Mouse (Mus musculus): ENCODE measurements at regions not wholly inside any gene's neighbourhood (a gene's known extent, or its start where the extent isn't known, plus 50 kb on each side); places are given as distances from the start of the nearest gene placed in this dataset.

- no peaks in the 10 kb centered on the region for H3K4me1 ChIP-seq (replicated peaks)
- DNase-seq (ENCODE audit: low spot score), result no peak
- 0 out of 2 replicates have a peak, but pooled peaks cover 8% of the 10 kb centered on the region for H3K9me3 ChIP-seq
- no peaks in the 10 kb centered on the region for H3K36me3 ChIP-seq
- no peak overlapping the region for H3K4me3 ChIP-seq
- 65% methylated on average over 6 of the region's 6 CpGs for WGBS
- H3K27ac ChIP-seq, result no peak overlapping the region
- no peaks in the 10 kb centered on the region for H3K27me3 ChIP-seq (ENCODE audit: insufficient read depth, poor library complexity, severe bottlenecking)
Observed at GRCm38 (mm10) chr2:94590494-94590893, 152.6 kb upstream of the Api5 start.

GRCm38 (mm10) chr2:94587255-94587654 lies 149.3 kb upstream of the Api5 start:
- no peak overlapping the region for H3K27ac ChIP-seq
- H3K4me3 ChIP-seq, result no peak overlapping the region
- 0 out of 2 replicates have a peak, but pooled peaks cover 8% of the 10 kb centered on the region for H3K9me3 ChIP-seq
- no peaks in the 10 kb centered on the region for H3K36me3 ChIP-seq
- H3K4me1 ChIP-seq (replicated peaks), result no peaks in the 10 kb centered on the region
- H3K27me3 ChIP-seq (ENCODE audit: insufficient read depth, poor library complexity, severe bottlenecking), result no peaks in the 10 kb centered on the region
- 74% methylated on average over 1 of the region's 1 CpGs for WGBS
- no peak for DNase-seq (ENCODE audit: low spot score)

GRCm38 (mm10) chr2:94571646-94572045 lies 133.7 kb upstream of the Api5 start:
- 0 out of 2 replicates have a peak, but pooled peaks cover 3% of the 10 kb centered on the region for H3K4me1 ChIP-seq (replicated peaks)
- H3K27me3 ChIP-seq (ENCODE audit: insufficient read depth, poor library complexity, severe bottlenecking), result no peaks in the 10 kb centered on the region
- no peaks in the 10 kb centered on the region for H3K36me3 ChIP-seq
- no peak overlapping the region for H3K27ac ChIP-seq
- H3K9me3 ChIP-seq, result no peaks in the 10 kb centered on the region
- no peak overlapping the region for H3K4me3 ChIP-seq
- DNase-seq (ENCODE audit: low spot score), result no peak
- WGBS, result 58% methylated on average over 3 of the region's 3 CpGs

GRCm38 (mm10) chr2:94541230-94541905 lies 103.4 kb upstream of the Api5 start:
- 85% methylated on average over 3 of the region's 3 CpGs for WGBS
- Histone ChIP-seq H3K4me3 (no peak overlapping the region), H3K36me3 (no peaks in the 10 kb centered on the region), H3K4me1 (replicated peaks) (no peaks in the 10 kb centered on the region), H3K27ac (no peak overlapping the region), H3K27me3 (ENCODE audit: insufficient read depth, poor library complexity, severe bottlenecking) (no peaks in the 10 kb centered on the region), H3K9me3 (no peaks in the 10 kb centered on the region)
- DNase-seq (ENCODE audit: low spot score), result no peak

- H3K9me3 ChIP-seq, result no peaks in the 10 kb centered on the region
- WGBS, result 73% methylated on average over 4 of the region's 4 CpGs
- no peaks in the 10 kb centered on the region for H3K4me1 ChIP-seq (replicated peaks)
- DNase-seq (ENCODE audit: low spot score), result no peak
- H3K4me3 ChIP-seq, result no peak overlapping the region
- H3K36me3 ChIP-seq, result no peaks in the 10 kb centered on the region
- H3K27ac ChIP-seq, result no peak overlapping the region
- H3K27me3 ChIP-seq (ENCODE audit: insufficient read depth, poor library complexity, severe bottlenecking), result no peaks in the 10 kb centered on the region
Observed at GRCm38 (mm10) chr2:94536631-94537030, 98.7 kb upstream of the Api5 start.

GRCm38 (mm10) chr2:94531175-94531574 lies 93.2 kb upstream of the Api5 start:
- Histone ChIP-seq H3K4me3 (no peak overlapping the region), H3K36me3 (no peaks in the 10 kb centered on the region), H3K4me1 (replicated peaks) (peaks cover 4% of the 10 kb centered on the region; the same call in 1 of the 2 replicates), H3K27me3 (ENCODE audit: insufficient read depth, poor library complexity, severe bottlenecking) (no peaks in the 10 kb centered on the region), H3K9me3 (no peaks in the 10 kb centered on the region), H3K27ac (no peak overlapping the region)
- DNase-seq (ENCODE audit: low spot score), result no peak
- 51% methylated on average over 5 of the region's 5 CpGs for WGBS

- H3K4me1 ChIP-seq (replicated peaks), result peaks cover 6% of the 10 kb centered on the region; the same call in 1 of the 2 replicates
- H3K4me3 ChIP-seq, result no peak overlapping the region
- no peak overlapping the region for H3K27ac ChIP-seq
- H3K36me3 ChIP-seq, result no peaks in the 10 kb centered on the region
- H3K27me3 ChIP-seq (ENCODE audit: insufficient read depth, poor library complexity, severe bottlenecking), result no peaks in the 10 kb centered on the region
- H3K9me3 ChIP-seq, result no peaks in the 10 kb centered on the region
- DNase-seq (ENCODE audit: low spot score), result peak; percentile 50
- WGBS, result 38% methylated on average over 6 of the region's 6 CpGs
Observed at GRCm38 (mm10) chr2:94524536-94524935, 86.6 kb upstream of the Api5 start.

GRCm38 (mm10) chr2:94516866-94517265 lies 78.9 kb upstream of the Api5 start:
- 90% methylated on average over 1 of the region's 1 CpGs for WGBS
- Histone ChIP-seq H3K4me3 (no peak overlapping the region), H3K9me3 (no peaks in the 10 kb centered on the region), H3K27ac (no peak overlapping the region), H3K36me3 (no peaks in the 10 kb centered on the region), H3K4me1 (replicated peaks) (peaks cover 6% of the 10 kb centered on the region; the same call in 1 of the 2 replicates), H3K27me3 (ENCODE audit: insufficient read depth, poor library complexity, severe bottlenecking) (no peaks in the 10 kb centered on the region)
- DNase-seq (ENCODE audit: low spot score), result no peak

GRCm38 (mm10) chr2:94512027-94512426 lies 74.1 kb upstream of the Api5 start:
- Histone ChIP-seq H3K4me3 (no peak overlapping the region), H3K4me1 (replicated peaks) (no peaks in the 10 kb centered on the region), H3K36me3 (no peaks in the 10 kb centered on the region), H3K27me3 (ENCODE audit: insufficient read depth, poor library complexity, severe bottlenecking) (no peaks in the 10 kb centered on the region), H3K27ac (no peak overlapping the region), H3K9me3 (no peaks in the 10 kb centered on the region)
- WGBS, result 72% methylated on average over 3 of the region's 3 CpGs
- no peak for DNase-seq (ENCODE audit: low spot score)

- no peak overlapping the region for H3K4me3 ChIP-seq
- H3K27ac ChIP-seq, result no peak overlapping the region
- no peaks in the 10 kb centered on the region for H3K27me3 ChIP-seq (ENCODE audit: insufficient read depth, poor library complexity, severe bottlenecking)
- no peaks in the 10 kb centered on the region for H3K4me1 ChIP-seq (replicated peaks)
- no peaks in the 10 kb centered on the region for H3K9me3 ChIP-seq
- no peaks in the 10 kb centered on the region for H3K36me3 ChIP-seq
- whole genome bisulfite sequencing, result 37% methylated on average over 2 of the region's 2 CpGs
- no peak for DNase-seq (ENCODE audit: low spot score)
Observed at GRCm38 (mm10) chr2:94500649-94501048, 62.7 kb upstream of the Api5 start.

GRCm38 (mm10) chr2:94498516-94498915 lies 60.6 kb upstream of the Api5 start:
- no peak overlapping the region for H3K4me3 ChIP-seq
- no peaks in the 10 kb centered on the region for H3K36me3 ChIP-seq
- no peaks in the 10 kb centered on the region for H3K4me1 ChIP-seq (replicated peaks)
- 82% methylated on average over 2 of the region's 2 CpGs for WGBS
- no peak for DNase-seq (ENCODE audit: low spot score)
- H3K27ac ChIP-seq, result no peak overlapping the region
- no peaks in the 10 kb centered on the region for H3K27me3 ChIP-seq (ENCODE audit: insufficient read depth, poor library complexity, severe bottlenecking)
- no peaks in the 10 kb centered on the region for H3K9me3 ChIP-seq

Measured in hindbrain, embryonic 10.5 days (tissue).